Mouse (Mus musculus) spleen, postnatal 4 days (tissue): ENCODE results near the gene Golph3l.
"Not testable (repeated sequence)": the region's sequence is repeated elsewhere in the genome, so short reads cannot be mapped to it uniquely, and the experiment has no call there.

Source experiments
- DNase-seq, 2 experiments: peaks; one replicate each; pipeline ENCODE4 v3.0.0; 2022; ENCODE audit warnings: low spot score in 2 of 2

Gene Golph3l

GRCm38 (mm10) chr3:95588604-95589086 lies at the start of gene Golph3l:
Golph3l (plus strand) TSS chr3:95588934.
- peak; percentile 91 to 92 for DNase-seq

- DNase-seq: no peak
These were observed 49.8 kb upstream of the Golph3l start for GRCm38 (mm10) chr3:95538936-95539335.

- DNase-seq: no peak
These were observed 48.9 kb upstream of the Golph3l start for GRCm38 (mm10) chr3:95539837-95540236.

- not testable (repeated sequence) for DNase-seq
These were observed 47.5 kb upstream of the Golph3l start for GRCm38 (mm10) chr3:95541186-95541585.

GRCm38 (mm10) chr3:95542171-95542570 lies 46.6 kb upstream of the Golph3l start:
- no peak for DNase-seq

GRCm38 (mm10) chr3:95542981-95543380 lies 45.8 kb upstream of the Golph3l start:
- no peak for DNase-seq

- no peak for DNase-seq
These were observed 38.6 kb upstream of the Golph3l start for GRCm38 (mm10) chr3:95550176-95550575.

GRCm38 (mm10) chr3:95553986-95554385 lies 34.7 kb upstream of the Golph3l start:
- DNase-seq: no peak

GRCm38 (mm10) chr3:95559437-95559836 lies 29.3 kb upstream of the Golph3l start, which contains the start of gene Hormad1:
Hormad1 (plus strand) TSS chr3:95559677.
- no peak for DNase-seq

- no peak for DNase-seq
These were observed 28.0 kb upstream of the Golph3l start for GRCm38 (mm10) chr3:95560738-95561137.

- no peak for DNase-seq
These were observed 26.9 kb upstream of the Golph3l start for GRCm38 (mm10) chr3:95561826-95562225.

GRCm38 (mm10) chr3:95569585-95569984 lies 19.1 kb upstream of the Golph3l start:
- DNase-seq: no peak

GRCm38 (mm10) chr3:95587754-95588603 lies 755 bp upstream of the Golph3l start:
- no peak for DNase-seq

GRCm38 (mm10) chr3:95598734-95599133 lies 10.0 kb downstream of the Golph3l start:
- no peak for DNase-seq

- DNase-seq: no peak
These were observed 12.6 kb downstream of the Golph3l start for GRCm38 (mm10) chr3:95601287-95601686.

GRCm38 (mm10) chr3:95606096-95606495 lies 17.4 kb downstream of the Golph3l start:
- DNase-seq: no peak

- DNase-seq: no peak
These were observed 20.5 kb downstream of the Golph3l start for GRCm38 (mm10) chr3:95609195-95609594.

- DNase-seq: no peak
These were observed 25.3 kb downstream of the Golph3l start for GRCm38 (mm10) chr3:95613996-95614395.

GRCm38 (mm10) chr3:95618511-95618910 lies 29.8 kb downstream of the Golph3l start:
- no peak for DNase-seq

- no peak for DNase-seq
These were observed 32.5 kb downstream of the Golph3l start for GRCm38 (mm10) chr3:95621241-95621640.

GRCm38 (mm10) chr3:95622421-95622820 lies 33.7 kb downstream of the Golph3l start:
- DNase-seq: not testable (repeated sequence)

GRCm38 (mm10) chr3:95623551-95623950 lies 34.8 kb downstream of the Golph3l start:
- no peak for DNase-seq

GRCm38 (mm10) chr3:95623991-95624515 lies 35.3 kb downstream of the Golph3l start:
- not testable (repeated sequence) for DNase-seq
